Mouse (Mus musculus): Measurements from ENCODE around the gene Tnf. TPM values are rescaled to one million over a fixed set of nuclear protein-coding genes. Genes with fewer than 3 reads are reported as not detected.
A peak's percentile ranks its signal among the peaks of the same experiment; 100 is the strongest.

Tnf gene
- polyA plus RNA-seq, 1 experiment from 2014 or later = not detected

Small RNAs within 50 kb of the gene (microRNA-seq; reads per million reads assigned to microRNA genes)
- not detected for gene Mir6973a
- not detected for gene Mir6974
- 2.5 reads per million, percentile 8 among the genes with 10 or more reads in this experiment for gene Mir6975
- gene Mir8094 = not detected

Other genes with a start within 250 kb of the Tnf start
- 0.54 and 0.80 TPM in 2 replicates for gene Hspa1b, start 242.8 kb downstream of the Tnf start, polyA plus RNA-seq (2014; fragmentation: Nextera tagmentation; extraction: Ambion mirVana)
- gene Gm20481, start 232.1 kb downstream of the Tnf start, polyA plus RNA-seq (2014; fragmentation: Nextera tagmentation; extraction: Ambion mirVana) = not detected in 2 replicates
- 4.3 and 4.8 TPM in 2 replicates for gene Hspa1a, start 229.9 kb downstream of the Tnf start, polyA plus RNA-seq (2014; fragmentation: Nextera tagmentation; extraction: Ambion mirVana)
- gene Hspa1l, start 229.3 kb downstream of the Tnf start, polyA plus RNA-seq (2014; fragmentation: Nextera tagmentation; extraction: Ambion mirVana) = 0.79 and 1.3 TPM in 2 replicates
- 240 and 246 TPM in 2 replicates for gene Lsm2, start 220.1 kb downstream of the Tnf start, polyA plus RNA-seq (2014; fragmentation: Nextera tagmentation; extraction: Ambion mirVana)
- gene Vars, start 201.0 kb downstream of the Tnf start, polyA plus RNA-seq (2014; fragmentation: Nextera tagmentation; extraction: Ambion mirVana) = 96.4 and 137 TPM in 2 replicates
- 0.13 and 0.28 TPM in 2 replicates for gene Vwa7, start 185.4 kb downstream of the Tnf start, polyA plus RNA-seq (2014; fragmentation: Nextera tagmentation; extraction: Ambion mirVana)
- 6.6 and 10.9 TPM in 2 replicates for gene Sapcd1, start 174.0 kb downstream of the Tnf start, polyA plus RNA-seq (2014; fragmentation: Nextera tagmentation; extraction: Ambion mirVana)
- 4.9 and 5.9 TPM in 2 replicates for gene Msh5, start 155.3 kb downstream of the Tnf start, polyA plus RNA-seq (2014; fragmentation: Nextera tagmentation; extraction: Ambion mirVana)
- 72.1 and 172 TPM in 2 replicates for gene Clic1, start 152.0 kb downstream of the Tnf start, polyA plus RNA-seq (2014; fragmentation: Nextera tagmentation; extraction: Ambion mirVana)
- 355 and 422 TPM in 2 replicates for gene Ddah2, start 143.0 kb downstream of the Tnf start, polyA plus RNA-seq (2014; fragmentation: Nextera tagmentation; extraction: Ambion mirVana)
- 0.20 and 0.30 TPM in 2 replicates for gene Ly6g6c, start 136.6 kb downstream of the Tnf start, polyA plus RNA-seq (2014; fragmentation: Nextera tagmentation; extraction: Ambion mirVana)
- 0.36 and 0.46 TPM in 2 replicates for gene Mpig6b, start 135.8 kb downstream of the Tnf start, polyA plus RNA-seq (2014; fragmentation: Nextera tagmentation; extraction: Ambion mirVana)
- gene Ly6g6e, start 125.1 kb downstream of the Tnf start, polyA plus RNA-seq (2014; fragmentation: Nextera tagmentation; extraction: Ambion mirVana) = 0.81 and 1.3 TPM in 2 replicates
- gene Ly6g6d, start 123.9 kb downstream of the Tnf start, polyA plus RNA-seq (2014; fragmentation: Nextera tagmentation; extraction: Ambion mirVana) = 4.3 and 4.8 TPM in 2 replicates
- 0.31 and 0.34 TPM in 2 replicates for gene Ly6g6f, start 116.4 kb downstream of the Tnf start, polyA plus RNA-seq (2014; fragmentation: Nextera tagmentation; extraction: Ambion mirVana)
- gene Abhd16a, start 112.7 kb downstream of the Tnf start, polyA plus RNA-seq (2014; fragmentation: Nextera tagmentation; extraction: Ambion mirVana) = 73.9 and 85.7 TPM in 2 replicates
- not detected in 2 replicates for gene Ly6g5c, start 93.7 kb downstream of the Tnf start, polyA plus RNA-seq (2014; fragmentation: Nextera tagmentation; extraction: Ambion mirVana)
- 1.2 and 1.3 TPM in 2 replicates for gene Ly6g5b, start 86.6 kb downstream of the Tnf start, polyA plus RNA-seq (2014; fragmentation: Nextera tagmentation; extraction: Ambion mirVana)
- 19.4 and 20.8 TPM in 2 replicates for gene Gpank1, start 80.6 kb downstream of the Tnf start, polyA plus RNA-seq (2014; fragmentation: Nextera tagmentation; extraction: Ambion mirVana)
- gene Csnk2b, start 80.0 kb downstream of the Tnf start, polyA plus RNA-seq (2014; fragmentation: Nextera tagmentation; extraction: Ambion mirVana) = 325 and 334 TPM in 2 replicates
- gene D17H6S53E, start 75.6 kb downstream of the Tnf start, polyA plus RNA-seq (2014; fragmentation: Nextera tagmentation; extraction: Ambion mirVana) = 9.4 and 10.0 TPM in 2 replicates
- gene Apom, start 70.0 kb downstream of the Tnf start, polyA plus RNA-seq (2014; fragmentation: Nextera tagmentation; extraction: Ambion mirVana) = 9.7 and 10.4 TPM in 2 replicates
- 82.6 and 99.0 TPM in 2 replicates for gene Bag6, start 66.8 kb downstream of the Tnf start, polyA plus RNA-seq (2014; fragmentation: Nextera tagmentation; extraction: Ambion mirVana)
- 248 and 262 TPM in 2 replicates for gene Prrc2a, start 37.1 kb downstream of the Tnf start, polyA plus RNA-seq (2014; fragmentation: Nextera tagmentation; extraction: Ambion mirVana)
- gene Aif1, start 25.9 kb downstream of the Tnf start, polyA plus RNA-seq (2014; fragmentation: Nextera tagmentation; extraction: Ambion mirVana) = 9.7 and 10.9 TPM in 2 replicates
- gene Lst1, start 13.6 kb downstream of the Tnf start, polyA plus RNA-seq (2014; fragmentation: Nextera tagmentation; extraction: Ambion mirVana) = 12.2 and 15.9 TPM in 2 replicates
- gene Ltb, start 7.6 kb downstream of the Tnf start, polyA plus RNA-seq (2014; fragmentation: Nextera tagmentation; extraction: Ambion mirVana) = 0.34 and 1.4 TPM in 2 replicates
- gene Lta, start 3.3 kb upstream of the Tnf start, polyA plus RNA-seq (2014; fragmentation: Nextera tagmentation; extraction: Ambion mirVana) = 0.14 TPM in 1 of 2 replicates, not detected in the other
- 0.89 TPM in 1 of 2 replicates, not detected in the other for gene Gm16181, start 18.8 kb upstream of the Tnf start, polyA plus RNA-seq (2014; fragmentation: Nextera tagmentation; extraction: Ambion mirVana)
- gene Atp6v1g2, start 31.7 kb upstream of the Tnf start, polyA plus RNA-seq (2014; fragmentation: Nextera tagmentation; extraction: Ambion mirVana) = 5.3 and 6.4 TPM in 2 replicates
- gene Nfkbil1, start 33.8 kb upstream of the Tnf start, polyA plus RNA-seq (2014; fragmentation: Nextera tagmentation; extraction: Ambion mirVana) = 3.3 and 6.0 TPM in 2 replicates
- gene Ddx39b, start 39.7 kb upstream of the Tnf start, polyA plus RNA-seq (2014; fragmentation: Nextera tagmentation; extraction: Ambion mirVana) = 525 and 616 TPM in 2 replicates
- 38.3 and 42.8 TPM in 2 replicates for gene H2-D1, start 60.7 kb upstream of the Tnf start, polyA plus RNA-seq (2014; fragmentation: Nextera tagmentation; extraction: Ambion mirVana)
- gene H2-Q1, start 118.4 kb upstream of the Tnf start, polyA plus RNA-seq (2014; fragmentation: Nextera tagmentation; extraction: Ambion mirVana) = not detected in 2 replicates
- 0.24 and 0.37 TPM in 2 replicates for gene H2-Q2, start 140.2 kb upstream of the Tnf start, polyA plus RNA-seq (2014; fragmentation: Nextera tagmentation; extraction: Ambion mirVana)
- gene H2-Q4, start 177.6 kb upstream of the Tnf start, polyA plus RNA-seq (2014; fragmentation: Nextera tagmentation; extraction: Ambion mirVana) = 3.2 and 3.6 TPM in 2 replicates
- gene H2-Q6, start 222.8 kb upstream of the Tnf start, polyA plus RNA-seq (2014; fragmentation: Nextera tagmentation; extraction: Ambion mirVana) = 2.2 and 2.8 TPM in 2 replicates
- gene H2-Q7, start 237.1 kb upstream of the Tnf start, polyA plus RNA-seq (2014; fragmentation: Nextera tagmentation; extraction: Ambion mirVana) = 11.6 and 15.4 TPM in 2 replicates

Measured in kidney, embryonic 14.5 days (tissue).